28 mouse cellular contexts compared by ENCODE assay signal in genomic region chr1:92022009-92022408, GRCm38 (mm10).
DNase-seq lines count a peak whose midpoint lies in the region; ATAC-seq and TF ChIP-seq lines count a peak whose summit lies in the region.
"Had no signal": no experiment of that assay in that cellular context is flagged by ENCODE, and none has a peak within 500 bp of the region (broad histone marks: within the 10 kb centered on the region; RNA-seq: fewer than 3 reads in every experiment).

No protein-coding gene starts in this region.

- H3K9me3 ChIP-seq in forebrain, embryonic 14.5 days (replicated peaks; ENCODE audit: control insufficient read depth, low read length) = no peaks in the 10 kb centered on the region
- no peaks in the 10 kb centered on the region; the same call in 1 of the 2 replicates for H3K9me3 ChIP-seq in forebrain, embryonic 10.5 days
- H3K9me3 ChIP-seq in hindbrain, embryonic 16.5 days (ENCODE audit: control insufficient read depth, low read length) = no peaks in the 10 kb centered on the region
- H3K9me3 ChIP-seq: heart, embryonic 12.5 days; hindbrain, embryonic 13.5 days; neural tube, embryonic 12.5 days had no signal

- no peak overlapping the region for H3K4me3 ChIP-seq in forebrain, embryonic 14.5 days (ENCODE audit: low read depth, low read length)
- H3K4me3 ChIP-seq in forebrain, embryonic 10.5 days = no peak overlapping the region
- H3K4me3 ChIP-seq in cerebellum, adult 2 months (replicated peaks; ENCODE audit: insufficient read depth, low read depth, low read length) = no peak overlapping the region
- no peak overlapping the region for H3K4me3 ChIP-seq in hindbrain, embryonic 16.5 days (ENCODE audit: low read length)
- H3K4me3 ChIP-seq: heart, embryonic 12.5 days; hindbrain, embryonic 13.5 days; myocyte; neural tube, embryonic 12.5 days had no signal

- H3K4me2 ChIP-seq in forebrain, embryonic 14.5 days (ENCODE audit: low read length) = no peak overlapping the region
- no peak overlapping the region for H3K4me2 ChIP-seq in hindbrain, embryonic 16.5 days (ENCODE audit: low read length)
- H3K4me2 ChIP-seq: heart, embryonic 12.5 days; hindbrain, embryonic 13.5 days; neural tube, embryonic 12.5 days had no signal

- peaks cover 5% of the 10 kb centered on the region; the same call in 1 of the 2 replicates for H3K4me1 ChIP-seq in forebrain, embryonic 14.5 days (ENCODE audit: control insufficient read depth, insufficient read depth, low read length)
- no peaks in the 10 kb centered on the region for H3K4me1 ChIP-seq in forebrain, embryonic 10.5 days
- H3K4me1 ChIP-seq in cerebellum, adult 2 months (ENCODE audit: control insufficient read depth, insufficient read depth, low read length) = peaks cover 9% of the 10 kb centered on the region
- H3K4me1 ChIP-seq in hindbrain, embryonic 16.5 days (ENCODE audit: control insufficient read depth, insufficient read depth, low read depth, low read length) = peaks cover 3% of the 10 kb centered on the region; the same call in 1 of the 2 replicates
- H3K4me1 ChIP-seq: neural tube, embryonic 12.5 days had no signal

- no peak for TF ChIP-seq POLR2A in brain, embryonic 14.5 days (IDR thresholded peaks at IDR 0.05; ENCODE audit: borderline replicate concordance, extremely low read depth, insufficient read depth, insufficient read length, poor library complexity, severe bottlenecking)
- no peak for TF ChIP-seq POLR2A in cerebellum, adult 2 months (IDR thresholded peaks at IDR 0.05; ENCODE audit: borderline replicate concordance, insufficient read depth, low read length)

- peak; percentile 20 for DNase-seq in forebrain, embryonic 14.5 days (ENCODE audit: low spot score)
- DNase-seq in forebrain, embryonic 10.5 days (ENCODE audit: extremely low spot score, low spot score) = no peak
- peak; percentile 40 for DNase-seq in brain, embryonic 14.5 days (ENCODE audit: low read depth)
- DNase-seq in cerebellum, adult 2 months = peak; percentile 48 to 54
- peak; percentile 64 to 65 for DNase-seq in cerebellum, postnatal 14 days
- no peak for DNase-seq in lung, postnatal 25 days (ENCODE audit: low spot score)
- no peak for DNase-seq in kidney, postnatal 36 days
- DNase-seq: adrenal gland, postnatal 10 days; gastrocnemius, postnatal 36 days; heart, adult 18-20 months; heart, postnatal 4 days; kidney, adult 9 months; kidney, postnatal 10 days; layer of hippocampus, adult 9-11 months; liver; lung, adult 2 months; lung, postnatal 10 days; right cerebral cortex, postnatal 25 days; thymus, postnatal 14 days had no signal

- H3K27me3 ChIP-seq in forebrain, embryonic 14.5 days (replicated peaks; ENCODE audit: control insufficient read depth, insufficient read depth, low read length) = no peaks in the 10 kb centered on the region
- no peaks in the 10 kb centered on the region for H3K27me3 ChIP-seq in forebrain, embryonic 10.5 days (ENCODE audit: poor library complexity, severe bottlenecking)
- no peaks in the 10 kb centered on the region for H3K27me3 ChIP-seq in cerebellum, adult 2 months (ENCODE audit: control insufficient read depth, insufficient read depth, low read length)
- H3K27me3 ChIP-seq in hindbrain, embryonic 16.5 days (replicated peaks; ENCODE audit: control insufficient read depth, insufficient read depth, low read length) = no peaks in the 10 kb centered on the region
- H3K27me3 ChIP-seq: heart, embryonic 12.5 days; hindbrain, embryonic 13.5 days; neural tube, embryonic 12.5 days; Patski had no signal

- H3K27ac ChIP-seq in forebrain, embryonic 14.5 days (ENCODE audit: low read depth, low read length) = no peak overlapping the region
- no peak overlapping the region for H3K27ac ChIP-seq in forebrain, embryonic 10.5 days
- H3K27ac ChIP-seq in cerebellum, adult 2 months (ENCODE audit: insufficient read depth, low read length) = no peak overlapping the region
- no peak overlapping the region for H3K27ac ChIP-seq in hindbrain, embryonic 16.5 days (ENCODE audit: low read depth, low read length)
- H3K27ac ChIP-seq: hindbrain, embryonic 13.5 days; liver, embryonic 14.5 days; neural tube, embryonic 12.5 days had no signal

- peaks cover 7% of the 10 kb centered on the region; the same call in 1 of the 2 replicates for H3K36me3 ChIP-seq in forebrain, embryonic 14.5 days (ENCODE audit: control insufficient read depth, insufficient read depth, low read length)
- H3K36me3 ChIP-seq in forebrain, embryonic 10.5 days (replicated peaks) = peaks cover 12% of the 10 kb centered on the region
- H3K36me3 ChIP-seq in hindbrain, embryonic 16.5 days (ENCODE audit: control insufficient read depth, insufficient read depth, low read length) = no peaks in the 10 kb centered on the region

- no peak overlapping the region for H3K9ac ChIP-seq in forebrain, embryonic 14.5 days (ENCODE audit: low read length)
- H3K9ac ChIP-seq in hindbrain, embryonic 16.5 days (ENCODE audit: low read depth, low read length) = no peak overlapping the region
- H3K9ac ChIP-seq: heart, embryonic 12.5 days; hindbrain, embryonic 13.5 days; liver, embryonic 14.5 days; neural tube, embryonic 12.5 days had no signal

- ATAC-seq in forebrain, embryonic 14.5 days = no peak
- no peak for ATAC-seq in hindbrain, embryonic 16.5 days
- ATAC-seq: intestine, postnatal 0 days; midbrain, embryonic 16.5 days; Patski had no signal

- no peak for TF ChIP-seq CTCF in brain, embryonic 14.5 days (IDR thresholded peaks at IDR 0.05; ENCODE audit: borderline replicate concordance, extremely low read depth, insufficient read depth, insufficient read length)
- TF ChIP-seq CTCF in cerebellum, adult 2 months (IDR thresholded peaks at IDR 0.05; ENCODE audit: borderline replicate concordance, insufficient read depth, low read depth, low read length) = no peak

- 45% methylated on average over 4 of the region's 4 CpGs for WGBS in forebrain, embryonic 14.5 days
- 91% methylated on average over 4 of the region's 4 CpGs for WGBS in forebrain, embryonic 10.5 days
- 9% methylated on average over 4 of the region's 4 CpGs for WGBS in cerebellum, adult 2 months
- WGBS in hindbrain, embryonic 16.5 days = 51% methylated on average over 4 of the region's 4 CpGs

Comparison
In these comparisons a context has a peak if more than half of its experiments do, and no peak if none do; other contexts are left out.
1. DNase-seq: peak in forebrain, embryonic 14.5 days (single experiment), brain, embryonic 14.5 days (single experiment), cerebellum, adult 2 months (2 of 2) and cerebellum, postnatal 14 days (2 of 2); none in forebrain, embryonic 10.5 days (single experiment), lung, postnatal 25 days (single experiment) and kidney, postnatal 36 days (0 of 2).